Mouse (Mus musculus) layer of hippocampus, postnatal 25 days (tissue): ENCODE results near the gene Gjc2. TPM values are rescaled to one million over a fixed set of nuclear protein-coding genes. Genes with fewer than 3 reads are reported as not detected.
A peak's percentile ranks its signal among the peaks of the same experiment; 100 is the strongest.

Source experiments
- DNase-seq, 2 experiments: peaks; one replicate each; pipeline ENCODE4 v3.0.0; 2022; ENCODE audit warnings: mixed read lengths in 2 of 2, low spot score in 1 of 2; ENCODE audit errors: extremely low spot score in 1 of 2
- total RNA-seq, 2 experiments: library from RNA; stranded (reverse); gene quantifications; 2 replicates each; pipeline ENCODE4 v1.2.3; 2021

Gene Gjc2
- total RNA-seq, 2 experiments from 2014 or later = 20.7 to 23.4 TPM

- peak; percentile 85 to 99 for DNase-seq
Measured at GRCm38 (mm10) chr11:59163255-59164236, 19.5 kb downstream of the Gjc2 start, which contains the start of gene Iba57. Iba57 (minus strand) TSS chr11:59163739.

GRCm38 (mm10) chr11:59162443-59163254, 20.4 kb downstream of the Gjc2 start:
- DNase-seq = no peak

GRCm38 (mm10) chr11:59161398-59161797, 21.6 kb downstream of the Gjc2 start:
- no peak for DNase-seq

GRCm38 (mm10) chr11:59159558-59159957, 23.5 kb downstream of the Gjc2 start:
- DNase-seq = no peak

GRCm38 (mm10) chr11:59159099-59159498, 23.9 kb downstream of the Gjc2 start:
- no peak for DNase-seq

GRCm38 (mm10) chr11:59155900-59156299, 27.1 kb downstream of the Gjc2 start:
- DNase-seq = no peak

GRCm38 (mm10) chr11:59154220-59154619, 28.8 kb downstream of the Gjc2 start:
- no peak for DNase-seq

GRCm38 (mm10) chr11:59151729-59152128, 31.3 kb downstream of the Gjc2 start:
- DNase-seq = no peak

- DNase-seq = no peak
Measured at GRCm38 (mm10) chr11:59149302-59149701, 33.7 kb downstream of the Gjc2 start.

GRCm38 (mm10) chr11:59142962-59143361, 40.1 kb downstream of the Gjc2 start:
- no peak for DNase-seq

- no peak for DNase-seq
Measured at GRCm38 (mm10) chr11:59141772-59142370, 41.1 kb downstream of the Gjc2 start.

GRCm38 (mm10) chr11:59138537-59139486, 44.2 kb downstream of the Gjc2 start:
- no peak for DNase-seq

GRCm38 (mm10) chr11:59136994-59137706, 45.9 kb downstream of the Gjc2 start:
- DNase-seq = no peak

- no peak for DNase-seq
Measured at GRCm38 (mm10) chr11:59135904-59136452, 47.0 kb downstream of the Gjc2 start, which contains the start of gene Obscn. Obscn (minus strand) TSS chr11:59136402.

- no peak for DNase-seq
Measured at GRCm38 (mm10) chr11:59135051-59135820, 47.8 kb downstream of the Gjc2 start.

- no peak for DNase-seq
Measured at GRCm38 (mm10) chr11:59134373-59134997, 48.5 kb downstream of the Gjc2 start.

GRCm38 (mm10) chr11:59132065-59132464, 50.9 kb downstream of the Gjc2 start:
- DNase-seq = no peak
